Mouse (Mus musculus) heart, adult 8-10 months (tissue): ENCODE data around the gene Ccdc151. TPM values are rescaled to one million over a fixed set of nuclear protein-coding genes. Genes with fewer than 3 reads are reported as not detected.

Source experiments
- DNase-seq: peaks from one replicate; pipeline ENCODE4 v3.0.0; 2022; ENCODE audit warnings: low spot score
- total RNA-seq, 4 experiments: library from RNA; stranded (reverse); gene quantifications; 2 replicates each; pipeline ENCODE4 v1.2.4; 2022

Gene Ccdc151
- total RNA-seq, 4 experiments from 2014 or later: not detected

DNA sequence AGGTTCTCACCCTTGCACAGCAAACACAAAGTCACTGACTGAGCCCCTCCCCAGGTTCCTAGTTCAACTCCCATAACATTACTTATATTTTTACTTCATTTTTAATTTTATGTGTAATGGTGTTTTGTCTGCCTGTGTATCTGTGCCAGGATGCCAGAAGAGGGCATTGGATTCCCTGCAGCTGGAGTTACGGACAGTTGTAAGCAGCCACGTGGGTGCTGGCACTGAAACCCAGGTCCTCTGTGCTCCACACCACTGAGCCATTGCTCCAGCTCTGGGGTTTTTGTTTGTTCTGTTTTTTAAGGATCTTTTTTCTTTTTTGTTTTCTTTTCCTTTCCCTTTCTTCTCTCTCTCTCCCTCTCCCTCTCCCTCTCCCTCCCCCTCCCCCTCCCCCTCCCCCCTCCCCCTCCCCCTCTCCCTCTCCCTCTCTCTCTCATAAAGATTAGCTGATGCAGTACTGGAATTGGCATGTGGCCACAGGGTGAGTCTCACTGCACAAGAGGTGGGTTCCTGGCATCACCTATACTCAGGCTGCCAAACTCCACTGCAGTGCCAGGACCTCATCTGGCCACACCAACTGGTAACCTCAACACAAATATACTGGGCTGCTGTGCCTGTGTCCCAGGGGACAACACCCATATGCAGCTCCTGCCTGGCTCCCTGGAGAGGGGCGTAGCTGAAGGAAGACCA is 6.1 kb downstream of the Ccdc151 start:
- no peak for DNase-seq

DNA sequence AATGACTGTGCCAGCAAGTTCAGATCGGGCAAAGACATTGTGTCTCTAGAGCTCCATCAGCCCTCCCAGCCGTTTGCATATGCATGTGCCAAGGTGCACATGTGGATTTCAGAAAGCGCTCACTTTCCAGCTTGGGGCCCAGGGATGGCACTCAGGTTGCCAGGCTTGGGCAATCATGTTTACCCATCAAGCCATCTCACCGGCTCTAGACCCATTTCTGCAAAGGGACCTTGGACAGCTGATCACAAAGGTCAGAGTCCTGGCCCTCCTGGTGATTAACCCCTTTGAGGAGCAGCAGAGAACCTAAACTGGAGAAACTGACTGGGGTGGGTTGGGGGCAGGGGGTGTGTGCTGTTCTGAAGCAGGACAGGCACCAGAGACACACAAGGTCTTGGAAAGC is 10.2 kb downstream of the Ccdc151 start:
- DNase-seq: no peak

DNA sequence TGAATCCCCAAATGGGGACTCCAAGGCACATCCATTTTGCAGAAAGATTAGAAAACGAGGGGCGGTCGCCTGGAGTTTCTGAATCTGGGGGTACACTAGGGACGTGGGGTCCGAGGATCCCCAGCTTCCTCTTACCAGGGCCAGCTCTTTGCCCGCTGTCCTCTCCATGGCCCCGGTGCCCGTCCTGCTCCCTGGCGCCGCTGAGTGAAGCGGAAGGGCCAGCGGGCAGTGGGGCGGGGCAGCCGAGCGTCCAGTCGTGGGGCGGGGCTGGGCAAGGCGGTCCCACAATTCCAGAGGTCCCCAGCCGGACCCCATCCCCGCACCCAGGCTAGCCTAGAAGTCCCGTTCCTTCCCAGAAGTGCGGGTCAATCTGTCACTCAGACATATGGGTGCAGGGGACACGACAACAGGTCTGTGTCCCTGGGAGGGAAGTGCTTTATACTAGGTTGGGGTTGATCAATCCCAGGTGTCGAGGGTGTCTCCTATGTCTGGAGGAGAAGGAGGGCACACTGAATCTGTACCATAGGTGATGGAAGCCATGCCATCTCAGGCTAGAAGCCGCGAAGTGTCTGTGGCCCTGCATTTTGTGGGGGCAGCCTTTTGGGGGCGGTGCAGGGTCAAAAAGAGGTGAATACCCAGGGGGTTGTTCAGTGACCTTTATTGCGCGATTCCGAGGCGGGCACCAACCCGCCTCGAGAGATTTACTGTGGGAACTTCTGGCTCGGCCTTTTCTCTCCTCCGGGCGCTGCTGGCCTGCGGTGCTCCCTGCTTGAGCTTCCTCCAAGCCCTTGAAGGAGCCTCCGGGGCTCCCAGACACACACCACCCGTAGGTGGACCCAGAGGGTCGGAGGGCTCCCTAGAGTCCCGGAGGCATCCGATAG is 13.0 kb downstream of the Ccdc151 start, which contains the start of gene Rgl3:
Gene Rgl3, minus strand, starts transcription at position 217 of the 881 bp plus-strand sequence.
- peak; percentile 45 for DNase-seq

DNA sequence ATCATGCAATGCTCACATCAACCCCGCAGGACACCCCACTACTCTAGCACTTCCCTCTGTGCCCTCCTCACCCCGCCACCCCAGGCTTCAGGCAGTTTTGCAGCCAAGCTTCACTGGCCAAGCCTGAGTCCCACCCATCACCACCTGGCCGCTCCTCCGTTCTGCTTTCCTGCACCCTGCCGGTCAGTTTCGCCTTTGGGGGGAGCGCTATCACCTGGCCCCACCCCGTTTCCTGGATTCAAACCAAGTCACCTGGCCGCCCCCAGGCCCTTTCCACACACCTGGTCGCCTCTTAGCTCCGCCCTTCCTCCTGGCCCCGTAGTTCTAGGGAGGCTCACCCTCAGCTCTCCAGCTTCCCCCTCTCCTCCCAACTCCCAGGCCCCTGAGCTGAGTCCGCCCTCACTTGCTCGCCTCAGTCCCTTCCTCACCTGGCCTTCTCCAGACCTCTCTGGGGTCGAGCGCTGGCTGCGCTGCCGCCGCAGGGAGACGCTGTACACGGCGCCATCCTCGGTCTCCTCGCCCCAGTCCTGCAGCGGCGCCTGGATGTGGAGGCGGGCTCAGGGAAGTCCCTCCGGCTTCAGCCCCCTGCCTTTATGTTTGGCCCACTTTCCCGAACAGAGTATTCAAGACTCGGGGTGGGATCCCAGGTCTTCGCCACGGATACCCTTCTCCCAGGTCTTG is 13.9 kb downstream of the Ccdc151 start:
- no peak for DNase-seq

DNA sequence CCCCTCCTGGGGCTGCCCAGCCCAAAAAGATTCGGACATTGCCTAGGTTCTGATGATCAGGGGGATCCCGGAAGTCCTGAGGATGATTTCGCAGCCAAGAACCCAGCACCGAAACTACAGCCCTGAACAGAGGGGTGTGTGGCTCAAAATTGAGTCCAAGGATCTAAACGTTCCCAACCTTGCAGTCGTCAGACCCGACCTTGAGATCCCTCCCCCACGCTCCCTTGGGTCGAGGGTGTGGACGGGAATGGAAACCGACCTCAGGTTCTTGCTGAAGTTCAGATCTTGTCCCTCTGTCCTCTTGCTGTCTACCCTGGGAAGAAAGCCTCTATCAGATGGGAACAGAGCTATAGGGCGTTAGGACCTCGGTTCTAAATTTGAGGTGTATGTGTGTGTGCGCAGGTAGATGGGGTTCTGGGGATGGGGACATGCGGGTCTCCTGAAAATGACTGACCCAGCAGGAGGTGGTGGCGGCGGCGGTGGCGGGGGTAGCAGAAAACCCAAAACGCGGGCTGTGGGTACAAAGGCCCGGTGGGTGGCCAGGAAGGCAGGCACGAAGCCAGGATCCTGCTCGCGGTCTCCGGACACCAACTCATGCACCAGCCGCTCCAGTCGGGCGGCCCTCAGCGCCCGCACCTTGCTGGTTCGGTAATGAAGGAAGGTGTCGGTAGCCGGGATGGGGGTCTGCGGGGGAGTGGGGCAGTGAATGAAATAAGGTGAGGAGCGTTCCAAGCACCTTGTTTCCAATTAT is 14.7 kb downstream of the Ccdc151 start:
- DNase-seq: no peak

DNA sequence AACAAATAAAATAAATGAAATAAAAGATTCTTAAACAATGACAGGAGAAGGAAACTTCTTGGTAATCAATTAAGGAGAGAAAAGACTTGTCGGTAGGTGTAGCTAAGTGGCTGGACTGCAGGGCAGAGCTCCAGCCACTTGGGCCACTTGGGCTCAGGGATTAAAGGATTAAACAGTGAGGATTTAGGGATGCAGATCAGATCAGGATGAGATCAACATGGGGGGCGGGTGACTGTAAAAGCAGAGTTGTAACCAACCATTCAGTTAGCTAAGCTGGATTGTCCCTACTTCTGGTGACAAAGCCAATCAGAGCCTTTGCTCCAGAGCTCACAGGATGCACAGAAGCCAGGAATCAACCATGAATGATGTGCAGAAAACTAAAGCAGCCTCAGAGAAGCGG is 18.5 kb downstream of the Ccdc151 start:
- DNase-seq: no peak

DNA sequence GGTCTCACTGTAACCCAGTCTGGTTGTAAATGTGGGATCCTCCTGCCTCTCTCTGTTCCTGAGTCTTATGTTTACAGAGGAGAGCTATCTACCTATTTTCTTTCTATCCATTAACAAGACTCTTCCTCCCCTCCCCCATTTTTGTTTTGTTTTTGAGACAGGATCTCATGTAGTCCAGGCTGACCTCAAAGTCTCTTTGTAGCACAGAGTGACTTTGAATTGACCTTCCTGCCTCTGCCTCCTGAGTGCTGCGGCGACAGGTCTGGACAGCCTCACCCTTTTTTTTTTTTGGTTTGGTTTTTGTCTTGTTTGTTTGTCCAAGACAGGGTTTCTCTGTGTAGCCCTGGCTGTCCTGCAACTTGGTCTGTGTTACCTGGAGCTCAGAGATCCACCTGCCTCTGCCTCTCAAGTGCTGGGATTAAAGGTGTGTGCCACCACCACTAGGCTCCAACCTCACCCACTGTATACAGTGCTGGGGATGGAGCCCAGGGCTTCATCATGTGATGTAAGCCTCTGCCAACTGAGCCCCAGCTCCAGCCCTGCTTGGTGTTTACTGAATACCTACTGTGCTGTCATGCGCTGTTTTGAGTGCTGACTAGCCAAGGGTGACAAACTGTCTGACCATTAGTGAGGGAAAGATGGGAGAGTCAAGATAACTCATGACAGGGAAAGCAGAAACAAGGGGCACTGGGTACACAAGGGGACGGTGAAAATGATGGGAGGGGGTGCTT is 23.9 kb downstream of the Ccdc151 start:
- DNase-seq: no peak

DNA sequence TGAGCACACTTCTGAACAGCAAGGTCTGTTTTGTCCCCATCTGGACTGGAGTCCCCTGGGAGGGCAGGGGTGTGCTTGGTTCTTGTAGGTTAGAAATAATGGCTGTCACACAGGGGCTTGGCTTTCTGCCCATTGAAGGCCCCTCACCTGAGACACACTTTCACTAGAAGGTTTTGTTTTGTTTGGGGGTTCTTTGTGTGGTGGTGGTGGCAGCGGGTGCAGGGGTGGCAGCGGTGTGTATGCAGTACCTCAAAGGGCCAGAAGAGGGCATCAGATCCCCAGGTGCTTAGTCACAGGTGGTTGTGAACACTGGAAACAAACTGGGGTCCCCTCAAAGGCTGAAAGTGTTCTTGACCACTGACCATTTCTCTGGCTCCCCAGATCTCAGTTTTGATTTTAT is 24.5 kb downstream of the Ccdc151 start:
- DNase-seq: peak; percentile 31

DNA sequence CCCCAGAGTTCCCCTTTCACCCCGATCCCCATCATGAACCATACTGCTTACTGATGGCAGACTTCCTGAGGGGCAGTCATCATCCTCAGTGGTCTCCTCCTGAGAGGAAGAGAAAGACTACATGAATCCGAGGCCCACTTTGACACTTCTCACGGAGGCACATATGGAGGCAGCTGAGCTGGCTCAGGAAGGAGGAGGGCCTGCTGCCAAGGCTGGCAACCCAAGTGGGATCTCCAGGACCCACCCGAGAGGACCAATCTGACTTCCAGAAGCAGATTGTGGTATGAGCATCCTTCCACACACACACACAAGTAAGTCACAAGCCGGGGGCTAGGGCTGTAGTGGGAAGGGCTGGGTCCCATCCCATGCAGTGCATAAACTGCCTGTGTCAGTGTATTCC is 25.1 kb downstream of the Ccdc151 start:
- DNase-seq: no peak

DNA sequence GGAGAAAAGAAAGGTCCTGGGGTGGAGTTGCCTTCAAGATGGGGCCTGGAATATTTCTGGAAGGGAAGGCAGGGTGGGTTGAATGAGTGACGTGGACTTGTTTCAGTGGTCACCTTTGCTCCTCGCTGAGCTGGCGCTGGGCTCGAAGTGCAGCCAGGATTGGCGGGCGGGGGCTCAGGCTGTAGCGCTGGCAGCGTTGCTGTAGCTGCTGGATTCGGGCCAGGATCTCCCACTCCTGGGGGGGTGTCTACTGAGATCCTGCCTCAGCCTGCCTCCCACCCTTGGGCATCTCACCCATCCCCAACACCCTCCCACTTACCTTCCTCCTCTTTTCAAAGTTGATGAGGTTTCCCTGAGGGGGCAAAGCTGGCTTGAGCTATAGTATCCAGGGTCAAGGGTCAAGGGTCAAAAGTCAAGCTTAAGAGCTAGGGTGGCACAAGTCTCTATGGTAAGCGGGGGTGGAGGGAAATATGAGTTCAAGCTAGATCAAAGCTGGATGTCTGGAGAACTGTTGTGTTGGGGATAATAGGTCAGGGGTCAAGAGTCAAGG is 25.7 kb downstream of the Ccdc151 start:
- DNase-seq: no peak

DNA sequence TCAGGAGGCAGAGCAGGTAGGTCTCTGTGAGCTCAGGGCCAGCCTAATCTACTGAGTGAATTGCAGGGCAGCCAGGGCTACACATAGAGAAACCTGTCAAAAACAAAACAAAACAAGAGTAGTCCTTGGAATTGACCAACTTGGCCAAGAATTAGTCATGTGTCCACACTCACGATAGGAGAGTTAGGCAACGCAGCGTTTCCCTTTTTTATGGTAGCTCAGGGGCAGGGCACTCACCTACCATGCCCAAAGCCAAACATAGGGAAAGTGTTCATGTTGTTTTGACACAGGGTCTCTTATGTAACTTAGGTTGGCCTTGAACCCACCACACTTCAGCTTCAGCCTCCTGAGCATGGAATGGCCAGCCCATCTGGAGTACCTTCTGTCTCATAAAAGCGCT is 33.1 kb downstream of the Ccdc151 start:
- DNase-seq: no peak

DNA sequence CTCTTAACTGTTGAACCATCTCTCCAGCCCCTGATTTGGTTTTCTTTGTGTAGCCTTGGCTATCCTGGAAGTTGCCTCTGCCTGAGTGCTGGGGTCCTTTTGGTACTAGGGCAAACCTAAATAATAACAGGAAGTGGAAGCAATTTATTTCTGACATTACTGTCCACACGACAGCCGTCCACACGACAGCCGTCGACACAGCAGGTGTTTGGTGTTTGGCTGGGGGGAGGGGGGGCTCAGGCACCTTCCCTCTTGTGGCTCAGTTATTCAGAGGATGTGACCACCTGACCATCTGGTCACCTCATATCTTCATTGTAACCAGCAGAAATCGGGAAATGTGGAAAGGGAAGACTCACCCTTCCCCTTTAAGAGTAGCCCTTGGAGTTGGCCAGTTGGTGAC is 33.6 kb downstream of the Ccdc151 start:
- no peak for DNase-seq

DNA sequence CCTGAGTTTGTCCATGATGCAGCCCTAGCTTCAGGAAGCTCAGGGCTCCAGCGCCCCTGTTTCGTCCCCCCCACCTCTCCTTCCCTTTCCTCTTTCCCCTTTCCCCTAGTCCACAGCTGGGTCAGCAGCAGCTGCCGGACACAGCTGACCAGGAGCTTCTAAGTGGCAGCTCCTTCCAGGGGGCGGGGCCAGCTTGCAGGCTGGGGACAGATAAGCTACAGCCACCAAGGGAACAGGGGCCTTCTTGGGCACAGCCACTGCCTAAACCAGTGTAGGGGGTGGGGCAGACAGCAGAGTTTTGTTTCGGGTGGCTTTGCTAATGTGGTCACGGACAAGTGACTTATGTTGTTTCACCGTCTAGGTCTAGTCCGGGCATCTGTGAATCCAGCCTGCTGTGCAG is 39.0 kb downstream of the Ccdc151 start, which contains the start of gene Epor:
Gene Epor, minus strand, starts transcription at position 90 of the 400 bp plus-strand sequence.
- DNase-seq: peak; percentile 65

DNA sequence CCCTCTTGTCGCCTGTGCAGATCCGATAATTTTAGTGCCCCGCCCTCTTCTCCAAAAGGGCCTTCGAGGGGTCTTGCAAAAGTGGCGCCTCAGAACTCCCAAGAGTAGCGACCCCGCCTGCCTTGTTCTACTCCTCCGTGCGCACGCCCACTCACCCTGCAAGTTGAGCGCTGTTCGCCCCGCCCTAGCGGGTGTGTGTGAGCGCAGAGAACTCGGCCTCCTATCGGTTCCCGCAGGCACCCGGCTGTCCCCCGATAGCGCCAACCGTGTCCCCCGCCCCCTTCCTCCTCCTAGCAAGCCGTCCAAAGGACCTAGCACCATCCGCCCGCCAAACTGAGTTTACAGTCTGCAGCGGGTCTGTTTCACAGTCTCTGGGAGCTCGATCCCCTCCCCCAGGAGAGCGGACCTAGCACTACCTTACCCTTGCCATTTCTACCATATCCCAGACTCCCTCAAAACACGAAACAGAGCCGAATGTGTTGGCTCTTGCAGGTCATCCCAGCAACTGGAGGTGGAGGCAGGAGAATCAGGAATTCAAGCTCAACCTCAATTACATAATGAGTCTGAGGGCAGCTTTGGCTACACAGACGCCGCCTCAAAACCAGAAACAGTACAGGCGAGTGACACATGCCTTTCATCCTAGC is 39.9 kb downstream of the Ccdc151 start:
- DNase-seq: peak; percentile 58

DNA sequence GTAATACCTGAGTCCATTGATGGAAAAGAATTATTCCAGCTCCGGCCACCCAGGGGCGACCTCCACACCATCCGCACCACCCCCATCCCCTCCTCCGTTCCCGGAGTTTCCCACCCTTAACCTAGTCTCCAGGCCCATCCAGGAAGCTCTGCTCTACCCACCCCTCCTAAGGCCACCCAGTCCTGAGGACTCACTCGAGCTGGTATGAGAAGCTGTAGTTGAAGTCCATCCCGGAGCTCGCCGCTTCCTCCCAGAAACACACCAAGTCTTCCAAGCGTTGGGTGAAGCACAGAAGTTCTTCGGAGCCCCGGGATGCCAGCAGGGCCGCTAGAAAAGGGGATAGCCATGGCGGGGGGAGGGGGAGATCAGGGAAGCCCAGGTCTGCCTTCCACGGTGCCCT is 40.4 kb downstream of the Ccdc151 start:
- DNase-seq: no peak

DNA sequence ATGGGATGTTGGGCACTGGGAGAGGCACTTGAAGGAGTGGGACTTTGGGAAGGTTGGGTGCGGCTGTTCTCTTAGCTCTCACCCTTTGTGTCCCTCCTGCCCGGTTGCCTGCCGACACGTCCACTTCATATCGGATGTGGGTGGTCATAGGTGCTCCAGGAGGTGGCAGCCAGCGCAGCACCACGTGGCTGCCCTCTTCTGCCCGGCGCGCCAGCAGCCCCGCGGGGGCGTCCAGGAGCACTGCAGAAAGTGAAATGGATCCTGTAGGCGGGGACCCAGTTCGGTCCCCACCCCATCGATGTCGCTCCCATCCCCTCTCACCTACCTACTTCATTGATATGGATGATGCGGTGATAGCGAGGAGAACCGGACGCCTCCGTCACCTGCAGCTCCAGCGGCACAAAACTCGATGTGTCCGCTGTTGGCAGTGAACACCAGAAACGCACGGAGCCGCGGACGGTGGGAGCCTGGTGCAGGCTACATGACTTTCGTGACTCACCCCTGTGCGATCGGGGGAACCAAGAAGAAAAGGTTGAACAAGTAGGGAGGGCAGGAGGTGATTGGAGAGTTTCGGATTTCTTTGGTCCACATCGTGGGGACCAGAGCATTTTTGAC is 41.0 kb downstream of the Ccdc151 start:
- DNase-seq: no peak

DNA sequence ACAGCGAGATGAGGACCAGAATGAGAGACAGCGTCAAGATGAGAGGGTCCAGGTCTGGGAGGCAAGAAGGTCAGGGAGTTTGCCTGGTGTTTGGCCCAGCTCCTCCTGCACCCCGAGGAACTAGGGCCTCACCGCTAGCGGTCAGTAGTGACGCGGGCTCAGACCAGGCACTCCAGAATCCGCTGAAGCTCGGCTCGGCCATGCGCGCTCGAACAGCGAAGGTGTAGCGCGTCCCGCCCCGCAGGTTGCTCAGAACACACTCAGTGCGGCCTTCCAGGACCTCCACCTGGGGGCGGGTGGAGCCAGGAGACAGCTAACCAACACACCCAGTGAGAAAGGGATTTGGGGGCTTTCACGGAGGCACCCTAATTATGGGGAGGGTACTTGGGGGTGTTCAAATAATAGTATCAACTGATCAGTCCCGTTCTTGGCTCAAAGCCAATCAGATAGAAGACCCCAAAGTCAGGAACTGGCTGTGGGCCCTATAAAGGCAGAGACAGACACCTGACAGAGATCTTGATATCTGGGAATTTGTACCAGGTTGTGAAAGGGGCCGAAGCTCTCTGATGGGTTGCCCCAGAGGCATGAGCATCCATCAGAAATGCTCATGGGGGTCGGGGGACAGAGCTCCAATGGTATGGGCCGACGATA is 41.8 kb downstream of the Ccdc151 start:
- no peak for DNase-seq

DNA sequence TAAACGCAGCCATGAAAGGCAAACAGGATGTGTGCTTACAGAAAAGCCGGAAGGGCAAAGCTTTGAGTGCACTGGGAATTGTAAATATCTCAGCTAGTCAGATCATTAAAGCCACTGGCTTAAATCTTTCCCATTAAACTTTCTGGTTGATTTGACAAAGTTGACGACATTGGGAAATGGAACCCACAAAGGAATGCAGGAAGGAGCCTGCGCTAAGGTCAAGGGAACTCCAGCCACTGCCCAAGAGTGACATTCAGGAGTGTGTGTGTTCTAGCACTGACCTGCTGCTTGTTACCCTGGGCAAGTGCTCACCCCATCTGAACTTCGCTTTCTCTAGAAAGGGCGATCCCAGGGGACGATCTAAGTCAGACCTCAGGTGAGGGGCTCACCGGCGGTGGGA is 42.3 kb downstream of the Ccdc151 start:
- no peak for DNase-seq

DNA sequence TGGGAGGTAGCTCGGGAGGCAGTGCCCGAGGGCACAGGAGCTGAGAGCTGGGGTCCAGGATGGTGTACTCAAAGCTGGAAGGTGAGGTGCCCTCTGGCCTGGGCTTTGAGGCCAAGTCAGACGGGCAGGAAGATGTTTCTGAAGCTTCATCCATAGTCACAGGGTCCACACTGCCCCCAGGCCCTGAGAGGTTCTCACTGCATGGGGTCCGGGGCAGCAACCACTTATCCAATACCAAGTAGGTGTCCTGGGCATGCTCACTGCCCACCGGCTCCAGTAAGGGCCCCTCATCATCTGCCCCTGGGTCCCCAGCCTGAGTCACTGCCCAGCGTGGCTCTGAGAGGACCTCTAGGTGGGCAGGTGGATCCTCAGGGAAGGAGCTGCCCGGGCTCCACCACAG is 43.2 kb downstream of the Ccdc151 start:
- no peak for DNase-seq
